Comparison of ENCODE assay signal across 7 mouse cellular contexts in the genomic region with DNA sequence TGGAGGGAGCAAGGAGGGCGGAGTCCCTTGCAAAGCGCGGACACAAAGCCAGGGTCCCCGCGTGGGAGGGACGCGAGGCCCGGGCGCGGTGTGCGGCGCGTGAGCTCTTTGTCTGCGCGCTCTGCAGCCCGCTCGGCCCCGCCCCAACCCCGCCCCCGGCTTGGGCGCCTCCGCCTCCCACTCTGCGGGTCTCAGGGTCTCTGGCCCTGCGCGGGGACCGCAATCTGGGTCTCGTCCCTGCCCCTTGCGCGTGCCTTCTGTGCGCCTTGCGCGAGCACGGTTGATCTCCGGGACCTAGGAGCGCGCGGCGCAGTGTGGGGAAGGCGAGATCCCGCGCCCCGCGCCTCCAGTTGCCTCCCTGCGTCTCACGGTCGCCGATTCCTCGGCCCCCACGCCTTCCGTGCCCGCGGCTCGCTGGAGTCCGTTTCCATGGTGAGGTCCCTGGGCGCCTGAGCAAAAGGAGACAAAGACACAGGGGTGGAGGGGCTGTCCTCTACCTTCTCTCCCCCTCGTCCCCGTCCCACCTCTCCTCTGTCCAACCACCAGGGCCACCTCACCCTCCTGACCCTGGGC. TPM values are rescaled to one million over a fixed set of nuclear protein-coding genes. Genes with fewer than 3 reads are reported as not detected.
A peak's percentile ranks its signal among the peaks of the same experiment; 100 is the strongest.
DNase-seq lines count a peak whose midpoint lies in the region; ATAC-seq and TF ChIP-seq lines count a peak whose summit lies in the region.

Gene Prtn3 (plus strand): TSS at position 187 of the 573 bp plus-strand sequence.
Gene Plppr3 (minus strand): TSS at position 345 of the 573 bp plus-strand sequence.

- no peaks in the 10 kb centered on the region; the same call in 1 of the 2 replicates for H3K4me1 ChIP-seq in lung, embryonic 14.5 days (ENCODE audit: insufficient read depth)
- H3K4me1 ChIP-seq in brown adipose tissue, adult 24 weeks (ENCODE audit: control insufficient read depth, insufficient read depth, insufficient read length, low read length): peaks cover 3% of the 10 kb centered on the region; the same call in 1 of the 2 replicates
- H3K4me1 ChIP-seq in forebrain, embryonic 13.5 days: peaks cover 40% of the 10 kb centered on the region
- peaks cover 25% of the 10 kb centered on the region for H3K4me1 ChIP-seq in limb, embryonic 12.5 days (replicated peaks)
- H3K4me1 ChIP-seq in neural tube, embryonic 11.5 days (ENCODE audit: control insufficient read depth, insufficient read depth, low read length): peaks cover 10% of the 10 kb centered on the region

- no peaks in the 10 kb centered on the region for H3K27me3 ChIP-seq in lung, embryonic 14.5 days (ENCODE audit: insufficient read depth, low read length)
- 0 out of 2 replicates have a peak, but pooled peaks cover 8% of the 10 kb centered on the region for H3K27me3 ChIP-seq in forebrain, embryonic 13.5 days
- no peaks in the 10 kb centered on the region for H3K27me3 ChIP-seq in limb, embryonic 12.5 days
- no peaks in the 10 kb centered on the region for H3K27me3 ChIP-seq in neural tube, embryonic 11.5 days (ENCODE audit: control insufficient read depth, insufficient read depth, low read length)

- peak within 1 kb of the TSS; percentile 97 for H3K4me2 ChIP-seq in lung, embryonic 14.5 days
- peak within 1 kb of the TSS; percentile 78 for H3K4me2 ChIP-seq in forebrain, embryonic 13.5 days
- peak within 1 kb of the TSS; percentile 67 for H3K4me2 ChIP-seq in limb, embryonic 12.5 days
- H3K4me2 ChIP-seq in neural tube, embryonic 11.5 days (ENCODE audit: low read depth): peak within 1 kb of the TSS; percentile 72

- peak; percentile 88 for ATAC-seq in lung, embryonic 14.5 days (ENCODE audit: insufficient read depth)
- ATAC-seq in forebrain, embryonic 13.5 days: peak; percentile 90
- peak; percentile 82 for ATAC-seq in limb, embryonic 12.5 days (ENCODE audit: insufficient number of reproducible peaks, insufficient read depth, low FRiP score, low TSS enrichment, low read depth)
- ATAC-seq in neural tube, embryonic 11.5 days (ENCODE audit: insufficient read depth, low FRiP score, low TSS enrichment): peak; percentile 95

- no peaks in the 10 kb centered on the region for H3K9me3 ChIP-seq in lung, embryonic 14.5 days (ENCODE audit: low read depth, low read length)
- no peaks in the 10 kb centered on the region for H3K9me3 ChIP-seq in forebrain, embryonic 13.5 days (replicated peaks)
- no peaks in the 10 kb centered on the region for H3K9me3 ChIP-seq in limb, embryonic 12.5 days
- no peaks in the 10 kb centered on the region for H3K9me3 ChIP-seq in neural tube, embryonic 11.5 days (ENCODE audit: control insufficient read depth, low read length)

- H3K36me3 ChIP-seq in lung, embryonic 14.5 days (ENCODE audit: insufficient read depth): no peaks in the 10 kb centered on the region
- peaks cover 24% of the 10 kb centered on the region for H3K36me3 ChIP-seq in forebrain, embryonic 13.5 days (ENCODE audit: poor library complexity, severe bottlenecking)
- peaks cover 25% of the 10 kb centered on the region for H3K36me3 ChIP-seq in limb, embryonic 12.5 days
- peaks cover 9% of the 10 kb centered on the region for H3K36me3 ChIP-seq in neural tube, embryonic 11.5 days (ENCODE audit: control insufficient read depth, insufficient read depth, low read length)

- 1% methylated on average over 53 of the region's 57 CpGs for WGBS in lung, embryonic 14.5 days
- WGBS in forebrain, embryonic 13.5 days: under 1% methylated on average over 52 of the region's 57 CpGs
- under 1% methylated on average over 47 of the region's 57 CpGs for WGBS in limb, embryonic 12.5 days
- 0% methylated on average over 43 of the region's 57 CpGs for WGBS in neural tube, embryonic 11.5 days

- H3K4me3 ChIP-seq in lung, embryonic 14.5 days (ENCODE audit: low read depth, low read length): peak within 1 kb of the TSS; percentile 72
- peak within 1 kb of the TSS; percentile 48 for H3K4me3 ChIP-seq in brown adipose tissue, adult 24 weeks (ENCODE audit: insufficient read depth, low read depth, low read length)
- peak within 1 kb of the TSS; percentile 74 for H3K4me3 ChIP-seq in forebrain, embryonic 13.5 days
- peak within 1 kb of the TSS; percentile 74 for H3K4me3 ChIP-seq in limb, embryonic 12.5 days (replicated peaks)
- peak within 1 kb of the TSS; percentile 70 for H3K4me3 ChIP-seq in neural tube, embryonic 11.5 days (ENCODE audit: low read depth, low read length)

- H3K27ac ChIP-seq in lung, embryonic 14.5 days (ENCODE audit: low read depth): peak within 1 kb of the TSS; percentile 37; the same call in 1 of the 2 replicates
- H3K27ac ChIP-seq in brown adipose tissue, adult 24 weeks (replicated peaks; ENCODE audit: low read depth, low read length): no peak within 1 kb of the TSS
- H3K27ac ChIP-seq in forebrain, embryonic 13.5 days: peak within 1 kb of the TSS; percentile 94
- H3K27ac ChIP-seq in limb, embryonic 12.5 days: peak within 1 kb of the TSS; percentile 90
- H3K27ac ChIP-seq in neural tube, embryonic 11.5 days (ENCODE audit: low read depth, low read length): peak within 1 kb of the TSS; percentile 79

- DNase-seq in lung, embryonic 14.5 days: peak; percentile 74
- DNase-seq in lung, postnatal 10 days: no peak
- peak; percentile 89 for DNase-seq in neural tube, embryonic 11.5 days (ENCODE audit: low spot score)
- no peak for DNase-seq in layer of hippocampus, adult 9-11 months

- H3K9ac ChIP-seq in lung, embryonic 14.5 days: peak within 1 kb of the TSS; percentile 79
- peak within 1 kb of the TSS; percentile 94 for H3K9ac ChIP-seq in forebrain, embryonic 13.5 days
- peak within 1 kb of the TSS; percentile 94 for H3K9ac ChIP-seq in limb, embryonic 12.5 days (replicated peaks)
- peak within 1 kb of the TSS; percentile 98 for H3K9ac ChIP-seq in neural tube, embryonic 11.5 days (ENCODE audit: low read length)

- TF ChIP-seq CTCF in lung, embryonic 14.5 days (IDR thresholded peaks at IDR 0.05; ENCODE audit: low read depth): no peak

RNA-seq across cellular contexts. Expression of gene Prtn3, which starts in this region (rescaled TPM):
- 3.5 and 3.7 TPM in 2 replicates for polyA plus RNA-seq in lung, embryonic 14.5 days (2014; fragmentation: Nextera tagmentation; extraction: Ambion mirVana)
- polyA plus RNA-seq in brown adipose tissue, adult 24 weeks (2012; ENCODE audit: insufficient read depth, insufficient read length, missing spikeins): 1.4 and 1.7 TPM in 2 replicates
- 12.8 and 15.9 TPM in 2 replicates for polyA plus RNA-seq in forebrain, embryonic 13.5 days (2015; fragmentation: Nextera tagmentation; extraction: Ambion mirVana)
- 15.1 and 15.3 TPM in 2 replicates for polyA plus RNA-seq in limb, embryonic 12.5 days (2016; fragmentation: Nextera tagmentation; extraction: Ambion mirVana)
- polyA plus RNA-seq in neural tube, embryonic 11.5 days (2014; fragmentation: Nextera tagmentation; extraction: Ambion mirVana): 12.5 and 13.7 TPM in 2 replicates

RNA-seq across cellular contexts. Expression of gene Plppr3, which starts in this region (rescaled TPM):
- polyA plus RNA-seq in lung, embryonic 14.5 days (2014; fragmentation: Nextera tagmentation; extraction: Ambion mirVana): 31.3 and 37.4 TPM in 2 replicates
- polyA plus RNA-seq in brown adipose tissue, adult 24 weeks (2012; ENCODE audit: insufficient read depth, insufficient read length, missing spikeins): 1.3 TPM in 1 of 2 replicates, not detected in the other
- 290 and 308 TPM in 2 replicates for polyA plus RNA-seq in forebrain, embryonic 13.5 days (2015; fragmentation: Nextera tagmentation; extraction: Ambion mirVana)
- polyA plus RNA-seq in limb, embryonic 12.5 days (2016; fragmentation: Nextera tagmentation; extraction: Ambion mirVana): 157 and 162 TPM in 2 replicates
- polyA plus RNA-seq in neural tube, embryonic 11.5 days (2014; fragmentation: Nextera tagmentation; extraction: Ambion mirVana): 142 and 156 TPM in 2 replicates

Comparison
In these comparisons a context has a peak if more than half of its experiments do, and no peak if none do; other contexts are left out.
1. RNA of gene Plppr3 (polyA plus RNA-seq): 290 to 308 TPM in forebrain, embryonic 13.5 days, 157 to 162 TPM in limb, embryonic 12.5 days, 142 to 156 TPM in neural tube, embryonic 11.5 days and 31.3 to 37.4 TPM in lung, embryonic 14.5 days; 1.3 TPM in brown adipose tissue, adult 24 weeks; every median in the first group is over 10 times any median in the second.
2. DNase-seq: peak in lung, embryonic 14.5 days (single experiment) and neural tube, embryonic 11.5 days (single experiment); none in lung, postnatal 10 days (single experiment) and layer of hippocampus, adult 9-11 months (single experiment).
3. Peak in every context shown above with its lines, with median percentiles within 50 percentile points of each other: ATAC-seq, H3K4me2 ChIP-seq, H3K4me3 ChIP-seq and H3K9ac ChIP-seq.